Mouse (Mus musculus) regulatory T cell (primary cell): Measurements from ENCODE around the gene Aldh3b3.

ENCODE experiments used
- in situ Hi-C: fragments of 300-600 bp; cut with MboI, MseI; formaldehyde crosslinking; loops from one replicate; pipeline ENCODE4 v1.15.1; 2025; ENCODE audit warnings: high pct_unique_total_duplicates

Gene Aldh3b3

DNA sequence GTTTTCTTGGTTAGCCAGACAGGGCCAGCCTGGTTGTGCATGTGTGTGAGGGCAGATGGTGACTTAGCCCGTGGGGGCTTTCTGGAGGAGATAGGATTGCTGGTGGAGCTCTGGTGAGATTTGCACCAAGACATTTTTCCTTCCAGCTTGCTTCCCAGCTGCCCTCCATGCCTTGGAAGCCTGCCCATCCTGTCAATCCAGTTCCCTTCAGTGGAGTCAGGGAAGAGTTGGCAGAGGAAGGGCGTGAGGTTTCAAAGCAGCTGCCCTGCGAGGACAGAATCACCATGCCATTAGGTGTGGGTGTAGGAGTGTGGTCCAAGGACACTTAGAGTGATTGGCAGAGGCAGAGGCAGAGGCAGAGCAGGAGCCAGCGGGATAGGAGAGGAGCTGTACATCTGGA is at the start of gene Aldh3b3:
Gene Aldh3b3, plus strand, starts transcription at position 176 of the 400 bp plus-strand sequence.
- in situ Hi-C loops, result no loop called here

DNA sequence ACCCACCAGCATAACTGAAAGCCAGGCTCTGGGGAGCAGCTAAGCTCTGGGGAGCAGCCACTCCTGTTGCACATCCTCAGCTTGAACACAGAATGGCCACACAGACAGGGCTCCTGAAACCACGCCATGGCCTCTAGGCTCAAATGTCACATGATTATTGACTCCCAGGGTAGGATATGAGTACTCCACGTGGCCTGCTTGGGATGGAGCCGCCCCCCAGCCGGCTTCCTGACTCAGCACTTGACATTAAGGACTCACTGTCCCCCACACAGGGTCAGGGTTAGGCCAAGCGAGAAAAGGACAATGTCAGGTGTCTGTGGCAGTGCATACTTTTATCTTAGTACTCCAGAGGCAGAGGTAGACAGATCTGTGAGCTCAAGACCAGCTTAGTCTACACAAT is 48.2 kb upstream of the Aldh3b3 start:
- in situ Hi-C loops, result loop anchor here (10.0 kb wide), 1 partner anchor 295 kb away; the partner anchor contains the start of gene Rad9a

- in situ Hi-C loops, result loop anchor here (10.0 kb wide), 1 partner anchor 292 kb away; the partner anchor contains the start of gene Rad9a
These were observed 45.9 kb upstream of the Aldh3b3 start, which contains the start of gene Ndufs8 for GRCm38 (mm10) chr19:3912337-3913204. TSS of gene Ndufs8 (minus strand) at chr19:3912774.

GRCm38 (mm10) chr19:3913692-3914091 is 44.8 kb upstream of the Aldh3b3 start:
- in situ Hi-C loops, result loop anchor here (10.0 kb wide), 1 partner anchor 291 kb away; the partner anchor contains the start of gene Rad9a

- in situ Hi-C loops, result loop anchor here (10.0 kb wide), 1 partner anchor 290 kb away; the partner anchor contains the start of gene Rad9a
These were observed 43.9 kb upstream of the Aldh3b3 start for GRCm38 (mm10) chr19:3914535-3914934.

GRCm38 (mm10) chr19:3916727-3917126 is 41.7 kb upstream of the Aldh3b3 start:
- in situ Hi-C loops, result loop anchor here (10.0 kb wide), 1 partner anchor 288 kb away; the partner anchor contains the start of gene Rad9a

GRCm38 (mm10) chr19:3919928-3920327 is 38.5 kb upstream of the Aldh3b3 start:
- in situ Hi-C loops, result loop anchor here (10.0 kb wide), 1 partner anchor 285 kb away; the partner anchor contains the start of gene Rad9a

DNA sequence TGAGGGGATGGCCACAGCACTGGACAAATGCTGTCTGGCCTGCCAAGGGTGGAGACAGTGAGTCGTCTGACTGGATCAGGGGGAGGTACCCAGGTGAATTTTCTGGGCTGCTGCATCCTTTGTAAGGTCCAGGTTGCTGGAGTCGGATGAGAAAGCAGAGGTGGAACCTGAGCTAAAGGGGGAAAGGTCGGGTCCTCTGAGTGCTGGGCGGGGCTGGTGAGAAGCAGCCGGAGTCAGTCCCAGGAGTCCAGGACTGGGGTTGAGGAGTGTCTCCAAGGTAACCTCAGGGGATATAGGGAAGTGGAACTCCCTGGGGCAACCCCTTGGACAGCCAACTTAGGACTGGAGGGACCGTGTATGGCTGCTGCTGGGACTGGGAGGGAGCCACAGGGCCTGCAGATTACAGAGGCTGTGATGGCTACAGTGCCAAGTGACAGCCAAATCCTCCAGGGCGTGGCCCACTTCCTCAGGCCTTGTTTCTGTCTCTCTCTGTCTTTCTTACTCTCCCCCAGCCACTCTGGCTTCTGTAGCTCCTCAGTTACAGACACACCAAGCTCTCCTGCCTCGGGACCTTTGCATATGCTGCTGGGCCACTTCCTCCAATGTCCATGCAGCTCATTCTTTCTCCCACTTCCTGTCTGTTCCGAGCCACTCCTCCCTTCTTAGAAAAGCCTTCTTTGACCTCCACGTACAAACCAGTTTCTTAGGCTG is 35.6 kb upstream of the Aldh3b3 start:
- in situ Hi-C loops, result no loop called here

GRCm38 (mm10) chr19:3923586-3923985 is 34.9 kb upstream of the Aldh3b3 start:
- in situ Hi-C loops, result no loop called here

DNA sequence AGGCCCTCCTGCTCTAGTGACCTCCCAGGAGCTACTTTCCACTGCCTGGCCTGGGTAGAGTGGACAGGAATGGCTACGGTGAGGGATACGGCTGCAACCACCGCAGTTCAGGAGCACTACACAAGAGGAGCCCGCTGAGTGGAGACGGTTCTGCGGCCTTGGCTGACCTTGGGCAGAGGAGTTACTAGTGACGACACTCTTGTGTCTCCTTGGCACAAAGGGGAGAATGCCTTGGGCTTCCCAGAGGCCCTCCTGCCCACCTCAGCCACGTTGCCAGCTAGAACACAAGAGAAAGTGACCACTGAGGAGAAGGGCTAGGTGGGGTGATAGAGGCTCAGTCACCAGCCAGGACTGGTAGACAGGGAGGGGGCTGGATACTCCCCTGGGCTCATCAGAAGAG is 34.3 kb upstream of the Aldh3b3 start:
- in situ Hi-C loops, result no loop called here

DNA sequence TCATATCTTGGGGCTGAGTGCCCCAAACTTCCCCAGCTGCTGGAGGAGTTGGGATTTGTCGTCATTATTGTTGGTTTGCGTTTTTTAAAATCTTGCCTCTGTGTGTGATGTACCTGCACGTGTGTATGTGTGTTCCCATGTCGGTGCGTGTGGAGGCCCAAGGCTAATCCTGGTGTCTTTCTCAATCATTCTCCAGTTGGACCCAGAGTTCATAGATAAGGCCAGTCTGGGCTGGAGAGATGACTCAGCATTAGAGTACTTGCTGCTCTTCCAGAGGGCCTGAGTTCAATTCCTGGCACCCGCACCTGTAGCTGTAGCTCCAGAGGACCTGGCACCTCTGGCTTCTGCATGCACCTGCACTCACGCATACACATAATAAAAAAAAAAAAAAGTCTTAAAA is 33.6 kb upstream of the Aldh3b3 start:
- in situ Hi-C loops, result no loop called here

DNA sequence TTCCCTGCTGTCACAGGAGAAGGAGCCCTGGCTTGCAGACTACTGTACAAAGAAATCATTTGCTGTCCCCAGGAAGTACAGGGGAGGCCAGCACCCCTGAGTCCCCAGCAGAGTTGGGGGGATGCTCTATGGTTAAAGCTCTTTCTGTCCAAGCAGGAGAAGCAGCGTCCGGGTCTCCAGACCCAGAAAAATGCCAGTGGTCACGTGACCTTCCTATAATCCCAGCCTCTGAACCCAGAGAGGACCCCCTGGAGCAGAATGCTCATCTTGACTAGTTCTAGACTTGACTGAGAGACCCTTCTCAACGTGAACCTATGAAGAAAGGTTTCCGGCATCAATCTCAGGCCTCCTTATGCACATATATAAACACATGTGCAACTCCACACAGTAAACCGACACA is 32.6 kb upstream of the Aldh3b3 start:
- in situ Hi-C loops, result no loop called here

GRCm38 (mm10) chr19:3926279-3926678 is 32.2 kb upstream of the Aldh3b3 start:
- in situ Hi-C loops, result no loop called here

DNA sequence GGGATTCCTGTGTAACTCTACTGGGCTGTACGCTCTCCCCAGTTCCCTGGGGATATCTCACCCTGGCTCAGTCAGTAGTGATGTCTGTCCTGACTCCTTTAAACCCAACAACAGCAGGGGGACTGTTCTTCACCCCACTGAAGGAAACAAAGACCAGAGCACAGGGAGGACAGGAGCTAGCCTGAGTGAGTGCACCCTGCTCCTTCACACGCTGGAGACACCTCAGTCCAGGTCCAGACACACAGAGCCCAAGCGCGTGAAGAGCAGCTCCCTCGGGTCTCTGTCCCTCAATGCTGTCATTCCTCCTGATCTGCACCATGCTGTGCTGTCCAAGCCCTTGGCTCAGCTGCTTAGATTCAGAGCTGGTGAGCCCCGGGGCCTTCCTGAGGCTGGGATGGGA is 31.8 kb upstream of the Aldh3b3 start:
- in situ Hi-C loops, result no loop called here

DNA sequence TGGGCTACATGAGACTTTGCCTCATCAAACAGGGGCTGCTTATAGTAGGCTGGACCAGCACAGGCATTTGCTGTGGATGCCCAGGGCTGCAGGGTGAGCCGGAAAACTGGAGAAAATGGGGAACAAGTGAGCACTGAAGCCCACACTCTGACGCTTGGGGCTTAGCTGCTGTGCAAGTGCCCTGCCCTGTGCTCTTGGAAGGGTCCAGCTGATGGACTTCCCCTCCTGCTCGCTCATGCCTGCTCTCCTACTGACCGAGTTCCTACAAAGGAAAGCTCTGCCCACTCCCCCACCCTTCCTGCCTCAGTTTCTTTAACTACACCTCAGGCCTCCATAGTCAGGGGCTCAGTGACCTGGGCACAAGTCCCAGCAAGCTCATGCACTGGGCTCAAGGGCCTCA is 30.5 kb upstream of the Aldh3b3 start:
- in situ Hi-C loops, result no loop called here

- in situ Hi-C loops, result no loop called here
These were observed 29.7 kb upstream of the Aldh3b3 start for GRCm38 (mm10) chr19:3928779-3929178.

- in situ Hi-C loops, result no loop called here
These were observed 29.1 kb upstream of the Aldh3b3 start, which contains the start of gene Aldh3b1 for GRCm38 (mm10) chr19:3929211-3929941. TSS of gene Aldh3b1 (minus strand) at chr19:3929808.

GRCm38 (mm10) chr19:3930262-3931057 is 28.0 kb upstream of the Aldh3b3 start:
- in situ Hi-C loops, result no loop called here

DNA sequence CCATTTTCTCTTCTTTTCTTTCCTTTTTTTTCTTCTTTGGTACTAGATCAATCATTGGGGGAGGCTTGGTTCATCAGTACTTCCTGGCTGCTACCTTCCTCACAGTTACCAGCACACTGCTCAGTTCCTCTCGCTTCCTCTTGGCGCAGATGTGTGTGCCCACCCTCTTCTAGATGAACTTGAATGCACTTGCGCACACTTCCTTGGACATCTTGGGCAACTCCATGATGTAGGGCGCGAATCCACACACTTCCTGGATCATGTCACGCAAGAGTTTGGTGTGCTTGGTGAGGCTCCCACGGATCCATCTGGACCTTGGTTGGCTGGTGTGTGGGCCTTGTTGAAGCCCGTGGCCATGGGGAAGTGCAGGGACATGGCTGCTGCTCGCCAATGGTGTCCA is 26.7 kb upstream of the Aldh3b3 start:
- in situ Hi-C loops, result no loop called here

- in situ Hi-C loops, result no loop called here
These were observed 23.2 kb upstream of the Aldh3b3 start, which contains the start of gene Unc93b1 for GRCm38 (mm10) chr19:3935032-3935895. TSS of gene Unc93b1 (plus strand) at chr19:3935186.
